Mouse (Mus musculus): ENCODE results near the gene Mtfr1l. TPM values are rescaled to one million over a fixed set of nuclear protein-coding genes. Genes with fewer than 3 reads are reported as not detected.

The Mtfr1l gene
- polyA plus RNA-seq, 1 experiment from 2014 or later: 45.6 TPM

DNA sequence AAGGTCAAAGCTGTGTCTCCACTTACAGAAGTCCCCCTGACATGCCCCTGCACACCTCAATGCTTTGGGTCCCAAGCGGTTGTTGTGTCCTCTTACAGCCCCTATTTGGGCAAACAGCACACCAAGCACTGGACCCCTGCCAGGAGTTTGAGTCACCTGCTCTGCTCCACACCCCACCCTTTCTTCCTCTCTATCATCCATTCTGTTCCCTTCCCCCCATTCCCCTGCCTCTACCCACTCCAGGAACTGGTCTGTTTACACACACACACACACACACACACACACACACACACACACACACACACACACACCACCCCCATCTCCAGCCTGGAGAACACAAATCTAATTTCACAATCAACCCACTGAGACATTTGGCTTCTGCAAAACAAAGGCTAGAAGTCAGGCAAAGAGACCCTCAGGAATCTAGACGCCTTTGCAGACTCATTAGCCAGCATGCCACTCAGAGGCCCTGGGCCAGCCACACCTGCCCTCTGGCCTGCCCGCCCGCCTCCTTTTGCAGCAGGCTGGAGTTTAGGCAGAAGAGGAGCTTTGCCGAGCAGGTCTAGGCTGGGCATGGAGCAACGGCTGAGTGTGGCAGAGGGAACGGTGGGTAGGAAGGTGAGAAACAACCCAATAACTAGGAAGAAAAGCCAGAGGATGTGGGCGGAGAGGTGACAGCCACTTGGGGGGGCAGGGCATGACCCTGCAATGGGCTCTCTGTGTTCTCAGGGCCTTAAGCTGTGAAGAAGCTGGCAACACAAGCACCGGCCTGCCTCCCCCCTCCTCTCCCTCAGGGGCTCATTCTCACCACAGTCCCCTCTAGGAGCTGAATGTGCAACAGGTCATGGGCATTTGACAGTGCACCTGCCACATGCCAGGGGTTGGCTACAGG, 11.9 kb upstream of the Mtfr1l start:
- Histone ChIP-seq H3K36me3 (ENCODE audit: inconsistent target) (peaks cover 9% of the 10 kb centered on the region; the same call in 1 of the 2 replicates), H3K4me3 (ENCODE audit: inconsistent target) (no peak overlapping the region), H3K79me2 (ENCODE audit: inconsistent target) (peaks cover 8% of the 10 kb centered on the region; the same call in 1 of the 2 replicates), H3K27ac (peak overlapping the region; percentile 40)
- WGBS (ENCODE audit: missing documents): 62% methylated on average over 8 of the region's 9 CpGs

DNA sequence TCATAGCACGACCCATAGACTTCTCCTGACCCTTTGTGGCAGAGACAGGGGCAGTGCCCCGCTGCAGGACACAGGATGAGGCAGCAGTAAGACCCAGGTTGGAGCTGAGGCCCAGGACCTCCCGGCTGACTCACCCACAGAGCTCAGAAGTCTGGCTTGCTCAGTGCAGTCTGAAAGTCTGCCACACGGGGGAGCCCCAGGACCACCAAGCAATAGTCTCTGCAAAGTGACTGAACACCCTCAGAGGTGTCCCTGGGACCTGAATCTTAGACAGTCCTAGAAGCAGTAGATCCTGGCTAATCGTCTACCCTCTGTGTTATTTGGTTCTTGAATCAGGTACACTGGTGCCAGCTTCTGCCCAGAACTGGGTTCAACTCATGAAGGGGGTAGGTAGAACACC, 8.1 kb upstream of the Mtfr1l start:
- Histone ChIP-seq H3K4me3 (ENCODE audit: inconsistent target) (no peak overlapping the region), H3K36me3 (ENCODE audit: inconsistent target) (peaks cover 40% of the 10 kb centered on the region), H3K79me2 (ENCODE audit: inconsistent target) (no peaks in the 10 kb centered on the region), H3K27ac (no peak overlapping the region)
- 4% methylated on average over 5 of the region's 5 CpGs for whole genome bisulfite sequencing (ENCODE audit: missing documents)

DNA sequence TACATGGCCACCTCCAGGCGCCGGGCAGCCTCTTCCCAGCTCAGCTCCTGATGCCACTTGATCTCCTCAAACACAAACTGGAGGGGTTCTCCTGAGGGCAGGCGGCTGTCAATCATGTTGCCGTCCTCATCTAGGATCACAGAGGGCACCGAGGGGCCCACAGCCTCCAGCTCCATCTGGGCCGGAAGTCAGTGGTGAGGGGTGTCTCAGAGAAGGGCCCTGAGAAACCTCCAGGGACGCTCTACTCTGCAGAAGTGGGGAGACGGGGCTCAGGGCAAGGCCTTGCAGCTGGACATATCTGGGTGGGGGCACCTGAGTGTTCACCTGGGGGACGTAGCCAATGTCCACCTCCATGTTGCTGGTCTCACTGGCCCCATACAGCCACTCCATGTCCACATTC, 7.5 kb upstream of the Mtfr1l start:
- Histone ChIP-seq H3K27ac (no peak overlapping the region), H3K36me3 (ENCODE audit: inconsistent target) (peaks cover 40% of the 10 kb centered on the region), H3K79me2 (ENCODE audit: inconsistent target) (no peaks in the 10 kb centered on the region), H3K4me3 (ENCODE audit: inconsistent target) (no peak overlapping the region)
- WGBS (ENCODE audit: missing documents): 84% methylated on average over 9 of the region's 9 CpGs

DNA sequence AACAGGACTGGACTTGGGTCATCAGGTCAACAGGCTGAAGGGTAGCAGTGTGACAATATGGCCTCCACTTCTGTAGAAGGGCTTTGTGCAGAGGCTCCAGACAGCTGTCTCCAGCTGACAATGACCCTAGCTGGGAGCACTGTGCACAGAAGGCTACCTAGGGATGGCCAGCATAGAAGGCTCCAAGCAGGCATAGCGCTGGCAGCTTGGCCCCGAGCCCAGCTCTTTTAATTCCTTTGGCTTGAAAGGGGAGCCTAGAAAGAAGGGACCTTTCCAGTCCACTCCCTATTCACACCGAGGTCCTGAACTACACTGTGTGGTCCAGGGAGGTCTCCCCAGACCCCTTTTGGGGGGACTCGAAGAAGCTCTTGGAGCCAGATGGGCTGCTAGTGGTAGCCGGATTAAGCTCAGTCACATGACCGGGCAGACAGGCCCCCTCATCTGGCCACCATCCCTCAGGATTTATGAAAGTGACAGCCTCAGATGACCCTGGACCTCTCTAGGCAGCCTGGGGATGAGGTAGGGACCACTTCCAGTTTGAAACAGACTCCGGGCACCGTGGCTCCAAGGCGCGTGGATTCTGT, 3.9 kb upstream of the Mtfr1l start:
- 90% methylated on average over 10 of the region's 10 CpGs for WGBS (ENCODE audit: missing documents)
- Histone ChIP-seq H3K27ac (no peak overlapping the region), H3K4me3 (ENCODE audit: inconsistent target) (no peak overlapping the region), H3K79me2 (ENCODE audit: inconsistent target) (no peaks in the 10 kb centered on the region), H3K36me3 (ENCODE audit: inconsistent target) (peaks cover 36% of the 10 kb centered on the region)

DNA sequence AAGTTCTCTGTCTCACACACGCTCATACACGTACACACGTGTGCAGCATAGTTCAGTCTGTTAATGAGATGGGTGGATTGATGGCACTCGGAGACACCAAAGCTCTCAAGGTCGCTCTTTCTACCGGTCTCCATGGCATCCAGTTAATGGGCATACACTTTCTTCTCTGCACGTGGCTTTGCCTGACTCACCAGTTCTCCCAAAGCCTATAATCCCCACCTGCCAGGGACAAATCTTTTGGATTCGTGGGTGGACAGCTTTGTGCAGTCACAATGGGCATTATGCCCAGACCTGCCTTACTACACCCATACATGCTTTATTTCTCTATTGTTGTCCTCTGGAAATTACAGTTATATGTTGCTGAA, 582 bp upstream of the Mtfr1l start:
- peaks cover 18% of the 10 kb centered on the region; the same call in 1 of the 2 replicates for H3K79me2 ChIP-seq (ENCODE audit: inconsistent target)
- peaks cover 29% of the 10 kb centered on the region for H3K36me3 ChIP-seq (ENCODE audit: inconsistent target)
- 4% methylated on average over 8 of the region's 8 CpGs for WGBS (ENCODE audit: missing documents)
- H3K4me3 ChIP-seq (ENCODE audit: inconsistent target): peak overlapping the region; percentile 50
- no peak overlapping the region for H3K27ac ChIP-seq

DNA sequence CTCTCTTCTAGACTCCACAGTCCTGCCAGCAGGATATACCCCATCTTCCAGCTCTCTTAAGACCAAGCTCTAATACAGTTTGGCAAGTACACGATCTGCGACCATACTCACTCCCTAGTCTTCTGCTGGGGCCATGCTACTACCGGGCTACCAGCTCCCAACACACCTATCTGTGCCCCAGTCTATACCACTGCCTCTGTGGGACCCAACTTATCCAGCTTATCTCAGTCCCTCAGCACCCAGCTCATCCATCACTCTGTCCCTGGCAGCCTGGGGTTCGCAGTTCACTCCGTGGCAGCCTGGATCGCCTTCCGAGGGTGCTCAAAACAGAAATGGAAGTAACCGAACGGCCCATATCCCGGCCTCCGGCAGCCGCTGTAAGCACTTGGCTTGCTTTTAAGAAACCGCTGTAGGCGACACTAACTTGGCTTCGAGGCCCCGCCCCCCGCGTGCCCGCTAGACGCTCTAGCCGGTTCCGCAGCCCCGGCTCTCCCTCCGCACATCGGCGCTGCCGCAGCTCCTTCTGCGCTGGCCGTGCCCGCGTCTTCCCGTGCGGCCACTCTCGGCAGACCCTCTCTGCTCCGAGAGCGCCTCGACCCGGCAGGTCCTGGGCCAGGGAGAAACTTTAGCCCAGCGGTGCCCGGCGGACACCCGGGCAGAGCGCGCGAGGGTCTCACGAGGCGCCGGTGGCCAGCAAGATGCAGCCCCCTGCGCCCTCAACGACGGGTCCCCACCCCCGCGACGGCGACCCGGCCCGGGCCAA, 882 bp downstream of the Mtfr1l start:
- under 1% methylated on average over 53 of the region's 57 CpGs for WGBS (ENCODE audit: missing documents)
- Histone ChIP-seq H3K4me3 (ENCODE audit: inconsistent target) (peak overlapping the region; percentile 51), H3K79me2 (ENCODE audit: inconsistent target) (peaks cover 18% of the 10 kb centered on the region; the same call in 1 of the 2 replicates), H3K27ac (peak overlapping the region; percentile 45), H3K36me3 (ENCODE audit: inconsistent target) (peaks cover 29% of the 10 kb centered on the region)

GRCm38 (mm10) chr4:134533421-134533820, 1.8 kb downstream of the Mtfr1l start:
- peaks cover 31% of the 10 kb centered on the region for H3K36me3 ChIP-seq (ENCODE audit: inconsistent target)
- H3K79me2 ChIP-seq (ENCODE audit: inconsistent target): peaks cover 18% of the 10 kb centered on the region; the same call in 1 of the 2 replicates
- H3K4me3 ChIP-seq (ENCODE audit: inconsistent target): peak overlapping the region; percentile 51; the same call in 1 of the 2 replicates
- peak overlapping the region; percentile 45; the same call in 1 of the 2 replicates for H3K27ac ChIP-seq
- WGBS (ENCODE audit: missing documents): 91% methylated on average over 4 of the region's 4 CpGs

GRCm38 (mm10) chr4:134532928-134533327, 2.3 kb downstream of the Mtfr1l start:
- Histone ChIP-seq H3K4me3 (ENCODE audit: inconsistent target) (no peak overlapping the region), H3K27ac (no peak overlapping the region), H3K79me2 (ENCODE audit: inconsistent target) (peaks cover 18% of the 10 kb centered on the region; the same call in 1 of the 2 replicates), H3K36me3 (ENCODE audit: inconsistent target) (peaks cover 36% of the 10 kb centered on the region)
- WGBS (ENCODE audit: missing documents): 73% methylated on average over 4 of the region's 4 CpGs

GRCm38 (mm10) chr4:134526220-134526619, 9.0 kb downstream of the Mtfr1l start:
- 19% methylated on average over 4 of the region's 5 CpGs for WGBS (ENCODE audit: missing documents)
- H3K79me2 ChIP-seq (ENCODE audit: inconsistent target): peaks cover 4% of the 10 kb centered on the region
- H3K4me3 ChIP-seq (ENCODE audit: inconsistent target): no peak overlapping the region
- peaks cover 34% of the 10 kb centered on the region for H3K36me3 ChIP-seq (ENCODE audit: inconsistent target)
- peak overlapping the region; percentile 33 for H3K27ac ChIP-seq

- Histone ChIP-seq H3K36me3 (ENCODE audit: inconsistent target) (peaks cover 30% of the 10 kb centered on the region), H3K27ac (peak overlapping the region; percentile 33), H3K79me2 (ENCODE audit: inconsistent target) (peaks cover 8% of the 10 kb centered on the region), H3K4me3 (ENCODE audit: inconsistent target) (no peak overlapping the region)
- whole genome bisulfite sequencing (ENCODE audit: missing documents): 64% methylated on average over 5 of the region's 5 CpGs
Measured at GRCm38 (mm10) chr4:134525806-134526205, 9.4 kb downstream of the Mtfr1l start.

- WGBS (ENCODE audit: missing documents): 93% methylated on average over 4 of the region's 4 CpGs
- H3K79me2 ChIP-seq (ENCODE audit: inconsistent target): peaks cover 31% of the 10 kb centered on the region
- H3K27ac ChIP-seq: no peak overlapping the region
- H3K36me3 ChIP-seq (ENCODE audit: inconsistent target): peaks cover 6% of the 10 kb centered on the region
- no peak overlapping the region for H3K4me3 ChIP-seq (ENCODE audit: inconsistent target)
Measured at GRCm38 (mm10) chr4:134523447-134523846, 11.7 kb downstream of the Mtfr1l start.

- Histone ChIP-seq H3K36me3 (ENCODE audit: inconsistent target) (no peaks in the 10 kb centered on the region), H3K4me3 (ENCODE audit: inconsistent target) (no peak overlapping the region), H3K79me2 (ENCODE audit: inconsistent target) (peaks cover 73% of the 10 kb centered on the region), H3K27ac (no peak overlapping the region)
Measured at GRCm38 (mm10) chr4:134519281-134519680, 15.9 kb downstream of the Mtfr1l start.

DNA sequence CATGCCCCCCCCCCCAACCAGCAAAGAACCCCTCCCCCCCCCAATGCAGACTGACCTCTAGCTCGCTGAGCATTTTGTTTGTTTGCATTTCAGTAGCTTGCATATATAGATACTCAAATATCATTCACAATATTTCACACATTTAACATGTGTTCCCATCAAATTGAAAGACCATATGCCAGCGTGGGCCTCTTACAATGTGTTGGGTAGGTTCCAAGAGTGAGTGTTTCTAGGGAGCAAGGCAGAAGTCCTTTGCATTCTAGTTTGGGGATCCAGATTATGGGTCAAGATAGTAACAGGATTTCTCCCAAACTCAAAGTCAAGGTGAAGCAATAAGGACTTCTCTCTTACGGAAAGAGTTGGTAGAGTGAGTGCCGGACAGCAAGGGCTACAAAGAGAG, 16.6 kb downstream of the Mtfr1l start:
- Histone ChIP-seq H3K36me3 (ENCODE audit: inconsistent target) (no peaks in the 10 kb centered on the region), H3K4me3 (ENCODE audit: inconsistent target) (no peak overlapping the region), H3K27ac (no peak overlapping the region), H3K79me2 (ENCODE audit: inconsistent target) (peaks cover 81% of the 10 kb centered on the region)
- WGBS (ENCODE audit: missing documents): 97% methylated on average over 4 of the region's 4 CpGs

DNA sequence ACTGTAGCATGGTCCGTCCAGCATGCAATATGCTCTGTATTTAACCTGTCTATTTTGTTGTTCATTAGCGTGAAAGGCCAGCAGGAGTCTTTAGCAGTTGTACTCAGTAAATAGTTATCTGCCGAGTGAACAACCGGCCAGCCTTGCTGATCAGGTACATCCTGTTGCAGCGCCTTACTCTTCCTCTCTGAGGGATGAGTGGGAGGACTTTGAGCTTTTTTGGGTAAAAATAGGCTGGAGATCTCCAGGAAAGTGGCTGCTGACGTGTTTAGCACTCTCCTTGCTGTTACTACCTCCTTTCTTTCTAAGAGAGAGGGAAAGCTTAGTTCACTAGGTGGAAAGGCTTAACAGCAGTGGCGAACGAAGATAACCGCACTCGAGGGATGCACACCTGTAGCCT, 17.5 kb downstream of the Mtfr1l start:
- Histone ChIP-seq H3K4me3 (ENCODE audit: inconsistent target) (no peak overlapping the region), H3K79me2 (ENCODE audit: inconsistent target) (peaks cover 87% of the 10 kb centered on the region), H3K36me3 (ENCODE audit: inconsistent target) (no peaks in the 10 kb centered on the region), H3K27ac (peak overlapping the region; percentile 42)
- WGBS (ENCODE audit: missing documents): 93% methylated on average over 10 of the region's 10 CpGs
